Mouse (Mus musculus) brain, adult 2 months (tissue): ENCODE measurements around the gene Nfic.

Experiments
- DNase-seq: peaks from one replicate; pipeline ENCODE4 v3.0.0; 2011; ENCODE audit warnings: low read depth, low spot score

The Nfic gene

GRCm38 (mm10) chr10:81460951-81461350 lies 5.5 kb upstream of the Nfic start:
- DNase-seq = peak; percentile 1

- no peak for DNase-seq
These were observed 5.0 kb upstream of the Nfic start for GRCm38 (mm10) chr10:81460471-81460870.

GRCm38 (mm10) chr10:81459399-81459798 lies 4.0 kb upstream of the Nfic start:
- no peak for DNase-seq

DNA sequence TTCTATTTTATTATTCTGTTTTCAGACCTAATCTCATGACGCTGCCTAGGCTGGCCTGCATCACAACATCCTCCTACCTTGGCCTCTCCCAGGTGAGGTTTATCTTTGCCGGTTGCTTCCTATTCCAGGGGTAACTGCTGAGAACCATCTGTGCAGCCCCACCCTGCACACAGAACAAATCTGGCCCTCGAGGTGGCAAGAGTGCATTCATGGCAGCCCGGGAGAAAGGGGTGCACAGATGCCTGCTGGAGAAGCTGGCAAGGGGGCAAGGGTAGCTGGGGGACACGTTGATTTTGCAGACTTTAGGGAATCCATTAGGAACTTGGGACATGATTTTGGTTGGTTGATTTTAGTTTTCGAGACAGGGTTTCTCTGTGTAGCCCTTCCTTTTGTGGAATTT lies 2.8 kb upstream of the Nfic start:
- DNase-seq = peak; percentile 10

DNA sequence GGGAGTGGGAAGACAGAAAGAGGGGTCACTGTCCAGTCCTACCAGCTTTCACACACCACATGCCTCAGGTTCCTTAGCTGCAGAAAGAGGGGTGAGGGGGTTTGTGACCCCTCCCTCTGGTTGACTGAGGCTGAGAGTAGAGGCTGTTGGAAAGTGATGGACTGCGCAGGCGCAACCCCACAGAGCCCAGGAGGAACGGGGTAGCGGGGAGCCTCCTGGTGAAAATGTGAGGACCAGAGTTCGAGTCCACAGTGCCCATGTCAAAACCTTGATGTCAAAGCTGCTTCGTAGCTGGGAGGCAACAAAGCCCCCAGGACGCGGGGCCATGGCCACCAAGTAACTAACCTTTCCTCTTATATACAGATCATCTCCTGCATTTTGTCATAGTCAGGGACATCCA lies 2.2 kb upstream of the Nfic start:
- DNase-seq = no peak

DNA sequence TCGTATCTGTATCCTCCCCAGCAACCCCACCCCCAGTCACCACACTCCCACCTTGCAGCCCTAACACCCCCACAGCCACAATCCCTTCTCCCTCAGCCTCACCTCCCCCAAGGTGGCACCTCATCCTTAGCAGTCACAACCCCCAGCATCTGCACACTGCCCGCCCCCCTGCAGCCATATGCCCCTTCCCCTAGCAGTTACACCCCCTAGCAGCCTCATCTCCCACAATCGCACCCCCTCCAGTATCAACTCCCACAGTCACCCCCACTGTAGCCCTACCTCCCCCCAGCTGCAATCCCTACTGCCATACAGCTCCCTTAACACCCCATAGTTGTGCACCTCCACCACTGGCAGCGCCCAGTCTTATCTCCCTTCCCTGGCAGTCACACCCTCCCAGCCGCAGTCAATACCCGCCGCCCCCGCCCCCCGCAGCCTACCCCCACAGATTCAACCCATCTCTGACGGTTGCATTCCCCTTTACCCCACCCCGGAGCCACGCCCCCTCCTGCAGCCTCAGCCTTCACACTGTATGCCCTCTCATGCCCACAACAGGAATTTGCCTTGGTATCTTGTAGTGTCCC lies 1.6 kb upstream of the Nfic start:
- peak; percentile 5 for DNase-seq

DNA sequence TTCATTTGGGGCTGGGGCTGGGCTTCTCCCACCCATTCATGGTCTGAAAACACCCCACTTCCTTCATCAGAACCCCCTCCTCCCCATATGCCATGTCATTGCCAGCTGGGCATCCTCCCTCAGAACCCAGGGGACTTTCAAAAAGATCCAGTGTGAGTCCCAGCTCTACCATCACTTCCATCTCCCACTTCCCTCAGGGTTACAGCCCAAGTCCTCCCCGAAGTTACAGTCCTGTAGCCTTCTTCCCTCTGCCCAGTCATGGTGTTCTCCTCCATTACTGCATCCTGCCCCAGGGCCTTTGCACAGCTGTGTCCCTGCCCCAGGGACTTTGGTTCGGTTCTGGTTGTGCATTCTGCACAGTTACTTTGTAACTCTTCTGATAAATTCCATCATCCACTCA lies 1.3 kb downstream of the Nfic start:
- DNase-seq = no peak

DNA sequence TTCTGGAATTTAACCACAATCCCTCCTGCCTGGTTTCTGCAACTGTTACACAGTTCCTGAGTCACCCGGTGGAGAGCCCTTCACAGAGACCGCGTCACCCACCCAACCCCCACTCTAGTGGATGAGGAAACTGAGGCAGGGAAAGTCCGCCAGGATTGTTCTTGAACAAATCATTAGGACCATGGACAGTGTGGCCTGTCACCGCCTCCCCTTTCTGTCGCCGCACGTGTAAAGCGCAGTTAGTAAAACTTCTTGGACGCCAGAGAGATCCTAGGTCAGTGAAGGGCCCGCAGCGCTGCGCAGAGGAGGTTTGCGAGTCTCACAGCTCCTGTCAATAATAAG lies 2.5 kb downstream of the Nfic start:
- DNase-seq = peak; percentile 5

GRCm38 (mm10) chr10:81452237-81452946 lies 3.0 kb downstream of the Nfic start:
- peak; percentile 5 for DNase-seq

DNA sequence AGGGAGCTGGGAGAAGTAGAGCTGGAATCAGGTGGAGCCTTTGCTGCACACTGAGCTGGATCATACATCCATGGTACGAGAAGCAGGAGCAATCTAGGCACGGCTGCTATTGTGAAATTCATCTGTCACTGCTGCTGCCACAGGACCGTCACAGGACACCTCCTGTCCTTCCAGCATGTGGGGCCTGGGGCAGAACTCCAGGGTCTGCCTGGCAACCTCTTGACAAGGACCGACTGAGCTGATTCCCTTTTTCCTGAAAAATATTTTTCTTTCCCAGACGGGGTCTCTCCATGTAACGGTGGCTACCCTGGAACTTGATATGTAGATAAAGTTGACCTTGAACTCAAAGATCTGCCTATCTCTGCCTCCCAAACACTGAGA lies 4.1 kb downstream of the Nfic start:
- DNase-seq = peak; percentile 3

GRCm38 (mm10) chr10:81450641-81451364 lies 4.6 kb downstream of the Nfic start:
- no peak for DNase-seq

GRCm38 (mm10) chr10:81450140-81450539 lies 5.3 kb downstream of the Nfic start:
- peak; percentile 96 for DNase-seq

DNA sequence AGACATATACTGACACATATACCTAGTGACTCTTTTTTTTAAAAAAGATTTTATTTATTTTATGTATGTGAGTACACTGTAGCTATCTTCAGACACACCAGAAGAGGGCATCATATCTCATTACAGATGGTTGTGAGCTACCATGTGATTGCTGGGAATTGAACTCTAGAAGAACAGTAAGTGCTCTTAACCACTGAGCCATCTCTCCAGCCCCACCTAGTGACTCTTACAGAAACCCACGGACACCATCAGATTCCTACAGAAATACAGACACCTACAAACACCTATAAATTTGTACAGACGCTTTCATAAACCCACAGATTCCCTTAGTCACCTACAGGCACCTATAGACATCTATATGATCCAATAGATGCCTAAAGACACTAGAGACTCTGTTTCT lies 9.9 kb downstream of the Nfic start:
- peak; percentile 12 for DNase-seq

GRCm38 (mm10) chr10:81441019-81441418 lies 14.4 kb downstream of the Nfic start:
- DNase-seq = peak; percentile 27

- peak; percentile 95 for DNase-seq
These were observed 20.0 kb downstream of the Nfic start for GRCm38 (mm10) chr10:81435436-81435835.

DNA sequence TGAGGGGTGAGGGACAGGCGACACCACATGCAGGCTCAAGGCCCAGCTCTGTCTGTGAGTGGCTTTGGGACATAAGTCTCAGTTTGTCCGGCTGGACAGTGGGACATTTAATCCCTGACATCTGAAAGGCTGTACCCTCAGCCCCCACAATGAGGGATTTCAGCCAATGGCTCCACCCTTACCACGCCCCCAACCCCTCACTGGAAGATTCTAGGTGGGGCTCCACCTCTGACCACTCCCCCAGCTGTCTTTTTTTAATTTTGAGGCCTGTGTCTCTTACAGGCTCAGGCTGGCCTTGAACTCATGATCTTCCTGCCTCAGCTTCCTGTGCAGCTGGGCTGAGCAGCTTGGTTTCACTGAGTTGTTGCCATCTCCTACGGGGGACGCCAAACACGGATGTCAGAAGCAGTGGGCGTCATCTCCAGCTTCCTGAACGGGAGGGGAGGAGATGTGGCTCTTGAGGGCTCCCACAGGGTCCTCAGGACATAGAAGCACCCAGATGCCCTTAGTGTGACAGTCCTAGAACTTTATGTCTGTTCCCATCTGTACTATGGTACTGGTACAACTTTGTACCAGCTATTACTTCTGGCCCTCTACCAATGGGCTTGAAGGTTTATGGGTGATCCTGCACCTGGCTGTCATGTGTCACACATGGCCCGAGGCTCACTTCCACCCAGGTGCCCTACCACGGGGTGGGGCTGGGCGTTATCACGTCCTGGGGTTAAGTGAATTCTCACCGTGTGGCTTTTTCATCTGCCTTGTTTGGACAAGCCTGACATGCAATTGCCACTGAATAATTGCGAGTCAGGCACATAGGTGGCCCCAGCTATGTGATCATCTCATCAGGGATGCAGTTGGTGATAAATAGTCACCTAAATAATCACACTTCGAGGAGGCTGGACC lies 20.8 kb downstream of the Nfic start:
- no peak for DNase-seq

DNA sequence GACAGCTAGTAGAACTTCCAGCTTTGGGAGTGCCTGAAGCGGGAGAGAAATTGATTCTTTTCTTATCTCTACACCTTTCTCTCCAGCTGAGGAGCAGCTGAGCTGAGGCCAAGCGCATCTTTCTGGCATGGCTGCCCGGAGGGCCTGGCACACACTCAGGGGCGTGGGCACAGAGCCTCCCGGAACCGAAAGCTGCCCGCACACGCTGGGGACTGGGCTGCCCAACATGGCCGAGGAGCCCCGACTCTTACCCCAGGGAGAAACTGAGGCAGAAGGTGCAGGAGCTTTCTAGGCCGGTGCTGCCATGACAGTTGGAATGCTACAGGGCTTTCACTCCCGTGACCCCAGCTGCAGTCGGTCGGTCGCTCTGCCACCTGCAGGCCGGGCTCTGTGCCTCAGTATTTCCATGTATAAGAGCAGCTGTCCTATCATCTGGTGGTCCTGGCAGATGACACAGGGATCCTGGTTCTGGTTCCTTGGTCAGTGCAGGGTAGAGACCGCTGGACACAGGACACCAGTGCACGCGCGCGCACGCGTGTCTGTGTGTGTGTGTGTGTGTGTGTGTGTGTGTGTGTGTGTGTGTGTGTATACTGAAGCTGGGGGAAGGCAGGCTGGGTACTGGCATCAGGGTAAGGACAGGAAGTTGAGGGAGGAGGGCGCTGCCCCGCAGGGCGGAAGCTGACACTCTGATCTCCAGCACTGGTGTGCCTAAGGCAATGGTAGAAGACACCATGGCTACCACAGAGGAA lies 21.7 kb downstream of the Nfic start:
- peak; percentile 43 for DNase-seq

GRCm38 (mm10) chr10:81432868-81433262 lies 22.6 kb downstream of the Nfic start:
- peak; percentile 99 for DNase-seq

DNA sequence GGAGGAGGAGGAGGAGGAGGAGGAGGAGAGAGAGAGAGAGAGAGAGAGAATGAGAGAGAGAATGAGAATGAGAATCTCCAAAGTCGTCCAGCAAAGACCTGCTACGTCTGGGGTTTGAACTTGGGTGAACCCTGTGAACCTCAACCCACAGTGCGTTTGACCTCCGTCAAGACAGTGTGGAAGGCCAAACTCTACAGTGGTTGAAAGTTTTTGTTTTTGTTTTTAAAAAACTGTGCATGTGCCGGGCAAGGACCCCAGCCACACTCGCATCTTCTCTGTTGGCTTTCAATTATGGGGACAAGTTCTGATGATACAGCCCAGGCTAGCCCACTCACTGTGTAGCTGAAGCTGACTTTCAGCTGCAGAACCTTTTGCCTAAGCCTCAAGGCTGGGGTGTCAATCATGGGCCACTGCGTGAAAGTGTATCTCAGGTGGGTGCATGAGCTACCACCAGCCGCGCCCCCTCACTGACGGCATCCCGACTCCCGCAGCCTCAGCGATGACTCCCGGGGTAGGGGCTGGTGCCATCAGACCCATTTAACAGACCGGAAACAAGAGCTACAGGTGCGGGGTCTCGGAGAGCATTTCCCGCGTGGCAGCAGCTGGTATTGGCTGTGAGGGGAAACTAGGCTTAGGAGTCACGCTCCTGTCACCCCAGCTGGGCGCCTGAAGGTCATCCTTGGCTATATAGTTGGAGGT lies 23.1 kb downstream of the Nfic start:
- DNase-seq = no peak

DNA sequence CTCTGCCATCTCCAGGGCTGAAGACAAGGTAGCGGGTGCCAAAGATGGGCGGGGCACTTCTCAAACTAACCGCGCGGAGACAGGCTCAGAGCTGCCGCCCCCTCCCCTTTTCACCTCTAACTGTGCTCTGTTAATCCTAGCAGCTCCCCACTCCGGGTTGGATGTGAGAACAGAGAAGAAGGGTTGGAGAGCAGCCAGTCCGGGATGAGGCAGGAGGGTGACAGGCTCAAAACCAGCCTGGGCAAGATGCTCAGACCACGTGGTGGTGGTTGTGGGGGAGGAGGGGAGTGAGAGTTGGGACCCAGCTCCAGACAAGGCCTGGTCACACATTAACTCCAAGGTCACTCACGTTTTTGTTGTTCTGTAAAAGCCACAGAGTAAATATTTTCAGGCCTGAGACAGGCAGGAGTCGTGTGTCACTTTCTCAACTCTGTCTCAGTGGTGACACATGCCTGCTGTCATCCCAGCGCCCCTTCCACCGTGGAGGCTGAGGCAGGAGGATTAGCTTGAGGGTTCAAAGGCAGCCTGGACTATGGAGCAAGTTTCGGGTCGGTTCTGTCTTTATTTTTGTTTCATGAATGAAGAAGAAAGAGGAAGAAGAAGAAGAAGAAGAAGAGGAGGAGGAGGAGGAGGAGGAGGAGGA lies 23.8 kb downstream of the Nfic start:
- DNase-seq = peak; percentile 91
